Mouse (Mus musculus): ENCODE data around the gene Ank. TPM values are rescaled to one million over a fixed set of nuclear protein-coding genes. Genes with fewer than 3 reads are reported as not detected.

Gene Ank
- polyA plus RNA-seq, 1 experiment from 2014 or later: 9.2 TPM

- Histone ChIP-seq H3K4me2 (no peak overlapping the region), H3K4me3 (ENCODE audit: low read depth, low read length) (no peak overlapping the region)
- ATAC-seq (ENCODE audit: insufficient read depth): no peak
Observed at GRCm38 (mm10) chr15:27588087-27588826, 121.8 kb downstream of the Ank start.

DNA sequence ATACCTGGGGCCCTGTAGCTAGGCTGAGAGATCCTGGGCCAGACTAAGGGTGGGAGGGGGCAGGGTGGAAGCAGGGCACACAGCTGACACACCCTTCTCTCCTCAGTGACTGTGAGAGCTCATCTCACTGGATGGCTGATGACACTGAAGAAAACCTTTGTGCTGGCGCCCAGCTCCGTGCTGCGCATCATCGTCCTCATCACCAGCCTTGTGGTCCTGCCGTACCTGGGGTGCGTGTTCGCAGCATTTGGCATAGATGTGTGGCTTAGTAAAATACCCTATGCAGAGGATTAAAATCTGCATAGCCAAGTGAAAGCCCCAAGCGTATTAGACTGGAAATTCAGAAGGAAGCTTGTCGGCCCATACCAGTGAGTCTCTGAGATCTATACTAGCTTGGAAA lies 124.3 kb downstream of the Ank start:
- H3K9ac ChIP-seq: no peak overlapping the region
- no peak overlapping the region for H3K4me2 ChIP-seq
- no peak overlapping the region for H3K4me3 ChIP-seq (ENCODE audit: low read depth, low read length)
- DNase-seq: no peak
- peaks cover 26% of the 10 kb centered on the region; the same call in 1 of the 2 replicates for H3K36me3 ChIP-seq (ENCODE audit: insufficient read depth)
- no peaks in the 10 kb centered on the region for H3K9me3 ChIP-seq (ENCODE audit: low read depth, low read length)
- no peak for TF ChIP-seq CTCF (IDR thresholded peaks at IDR 0.05; ENCODE audit: low read depth)
- no peaks in the 10 kb centered on the region for H3K27me3 ChIP-seq (ENCODE audit: insufficient read depth, low read length)
- ATAC-seq (ENCODE audit: insufficient read depth): no peak
- H3K27ac ChIP-seq (ENCODE audit: low read depth): no peak overlapping the region
- 98% methylated on average over 9 of the region's 9 CpGs for WGBS
- H3K4me1 ChIP-seq (ENCODE audit: insufficient read depth): no peaks in the 10 kb centered on the region

More at GRCm38 (mm10) chr15:27588087-27588826, 121.8 kb downstream of the Ank start:
- WGBS: 77% methylated on average over 14 of the region's 14 CpGs
- TF ChIP-seq CTCF (IDR thresholded peaks at IDR 0.05; ENCODE audit: low read depth): no peak
- Histone ChIP-seq H3K36me3 (ENCODE audit: insufficient read depth) (peaks cover 24% of the 10 kb centered on the region; the same call in 1 of the 2 replicates), H3K4me1 (ENCODE audit: insufficient read depth) (no peaks in the 10 kb centered on the region), H3K9ac (no peak overlapping the region), H3K27me3 (ENCODE audit: insufficient read depth, low read length) (no peaks in the 10 kb centered on the region), H3K9me3 (ENCODE audit: low read depth, low read length) (no peaks in the 10 kb centered on the region), H3K27ac (ENCODE audit: low read depth) (no peak overlapping the region)
- DNase-seq: no peak

DNA sequence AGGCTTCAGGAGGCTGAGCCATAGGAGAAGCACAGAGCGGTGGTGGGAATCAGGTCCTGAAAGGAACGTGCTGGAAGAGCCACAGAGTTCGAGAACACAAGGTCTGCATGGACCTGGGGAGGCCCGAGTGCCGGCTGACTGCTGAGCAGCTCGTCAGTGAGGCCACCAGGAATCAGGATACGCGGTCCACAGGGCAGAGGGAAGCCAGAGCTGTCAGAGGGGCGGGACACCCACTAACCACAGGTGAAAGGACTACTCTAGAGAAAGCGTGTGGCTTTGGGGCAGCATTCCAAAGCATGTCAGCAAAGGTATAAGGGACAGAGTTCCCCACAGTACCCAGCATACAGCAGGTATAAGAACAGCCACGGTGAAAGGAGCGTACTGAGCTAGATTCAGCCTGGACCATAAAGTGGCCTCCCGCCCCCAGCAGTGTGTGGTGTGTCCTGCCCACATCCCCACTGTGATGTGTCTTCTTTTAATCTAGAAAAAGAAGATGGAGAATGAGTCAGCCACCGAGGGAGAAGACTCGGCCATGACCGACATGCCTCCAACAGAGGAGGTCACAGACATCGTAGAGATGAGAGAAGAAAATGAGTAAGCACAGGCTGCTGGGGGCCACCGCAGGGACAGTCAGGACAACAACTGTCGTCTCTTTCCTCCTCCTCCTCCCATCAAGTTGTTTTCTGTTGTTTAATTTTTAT lies 126.3 kb downstream of the Ank start:
- Histone ChIP-seq H3K4me3 (ENCODE audit: low read depth, low read length) (no peak overlapping the region), H3K36me3 (ENCODE audit: insufficient read depth) (peaks cover 37% of the 10 kb centered on the region; the same call in 1 of the 2 replicates), H3K4me2 (no peak overlapping the region), H3K9ac (no peak overlapping the region), H3K27me3 (ENCODE audit: insufficient read depth, low read length) (no peaks in the 10 kb centered on the region), H3K27ac (ENCODE audit: low read depth) (no peak overlapping the region), H3K4me1 (ENCODE audit: insufficient read depth) (no peaks in the 10 kb centered on the region), H3K9me3 (ENCODE audit: low read depth, low read length) (no peaks in the 10 kb centered on the region)
- WGBS: 88% methylated on average over 19 of the region's 19 CpGs
- no peak for DNase-seq
- ATAC-seq (ENCODE audit: insufficient read depth): no peak
- no peak for TF ChIP-seq CTCF (IDR thresholded peaks at IDR 0.05; ENCODE audit: low read depth)

DNA sequence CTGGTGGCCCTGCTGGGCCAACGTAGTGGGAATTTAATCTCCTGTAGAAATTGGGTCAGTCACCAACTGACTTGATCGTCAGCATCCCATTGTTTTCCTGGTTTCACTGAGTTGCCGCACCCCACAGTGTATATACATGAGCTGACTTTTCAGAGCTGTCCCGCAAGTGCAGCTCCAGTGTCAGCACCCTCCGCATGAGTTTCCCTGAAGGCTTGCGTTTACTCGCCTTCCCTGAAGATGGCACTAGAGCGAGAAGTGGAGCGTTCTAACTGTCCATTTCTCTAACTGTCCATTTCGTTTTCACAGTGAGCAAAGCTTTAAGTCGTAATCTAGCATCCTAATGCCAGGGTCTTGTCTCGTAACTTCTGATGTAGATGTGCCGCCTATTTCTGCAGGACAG lies 127.2 kb downstream of the Ank start:
- Histone ChIP-seq H3K9me3 (ENCODE audit: low read depth, low read length) (no peaks in the 10 kb centered on the region), H3K4me2 (no peak overlapping the region), H3K9ac (no peak overlapping the region), H3K27me3 (ENCODE audit: insufficient read depth, low read length) (no peaks in the 10 kb centered on the region), H3K4me3 (ENCODE audit: low read depth, low read length) (no peak overlapping the region), H3K36me3 (ENCODE audit: insufficient read depth) (peaks cover 36% of the 10 kb centered on the region), H3K27ac (ENCODE audit: low read depth) (no peak overlapping the region), H3K4me1 (ENCODE audit: insufficient read depth) (no peaks in the 10 kb centered on the region)
- TF ChIP-seq CTCF (IDR thresholded peaks at IDR 0.05; ENCODE audit: low read depth): no peak
- peak; percentile 18 for DNase-seq
- WGBS: 81% methylated on average over 13 of the region's 13 CpGs
- ATAC-seq (ENCODE audit: insufficient read depth): no peak

DNA sequence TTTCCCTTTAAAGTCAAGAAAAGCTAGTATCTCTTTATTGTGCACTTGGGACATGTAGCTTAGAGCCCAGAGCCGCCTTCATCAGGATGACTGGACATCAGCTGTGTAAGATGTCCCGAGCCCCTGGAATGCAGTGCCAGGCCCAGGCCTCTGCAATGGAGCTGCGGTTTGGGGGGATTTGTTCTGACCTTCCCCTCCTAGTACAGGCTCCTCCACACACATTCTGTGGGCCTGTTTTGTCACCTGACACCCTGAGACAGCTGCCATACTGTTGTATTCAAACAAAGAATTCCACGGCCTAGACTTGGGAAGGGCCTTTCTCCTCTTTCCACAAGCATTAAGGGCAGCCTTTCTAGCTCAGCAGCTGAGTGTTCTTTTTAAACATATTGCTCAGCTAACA lies 128.5 kb downstream of the Ank start:
- Histone ChIP-seq H3K9me3 (ENCODE audit: low read depth, low read length) (no peaks in the 10 kb centered on the region), H3K4me2 (no peak overlapping the region), H3K4me1 (ENCODE audit: insufficient read depth) (no peaks in the 10 kb centered on the region), H3K36me3 (ENCODE audit: insufficient read depth) (peaks cover 39% of the 10 kb centered on the region), H3K27me3 (ENCODE audit: insufficient read depth, low read length) (no peaks in the 10 kb centered on the region), H3K9ac (no peak overlapping the region), H3K4me3 (ENCODE audit: low read depth, low read length) (no peak overlapping the region), H3K27ac (ENCODE audit: low read depth) (peak overlapping the region; percentile 66; the same call in 1 of the 2 replicates)
- TF ChIP-seq CTCF (IDR thresholded peaks at IDR 0.05; ENCODE audit: low read depth): no peak
- 18% methylated on average over 4 of the region's 4 CpGs for WGBS
- DNase-seq: peak; percentile 31
- ATAC-seq (ENCODE audit: insufficient read depth): peak; percentile 70; the same call in 1 of the 2 replicates

DNA sequence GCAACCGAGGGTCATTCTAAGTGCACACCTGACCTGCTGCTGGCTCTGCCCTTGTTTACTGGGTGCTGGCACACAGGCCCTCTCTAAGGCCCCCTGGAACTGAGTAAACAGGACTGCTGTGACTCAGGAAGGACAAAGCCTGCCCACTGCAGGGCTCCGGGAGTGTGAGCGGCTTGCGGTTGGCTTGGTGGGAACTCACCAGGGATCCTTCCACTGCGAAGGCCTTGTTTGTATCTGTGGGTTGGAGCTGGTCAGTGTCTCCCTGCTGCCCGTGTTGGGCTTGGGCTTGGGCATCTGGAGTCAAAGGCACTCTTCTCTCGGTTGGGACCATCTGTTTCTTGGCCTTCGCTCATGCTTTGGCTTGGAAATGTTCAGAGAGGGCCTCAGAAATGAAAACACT lies 129.1 kb downstream of the Ank start:
- WGBS: 38% methylated on average over 8 of the region's 8 CpGs

More for the DNA sequence above, 129.1 kb downstream of the Ank start:
- H3K4me1 ChIP-seq (ENCODE audit: insufficient read depth): no peaks in the 10 kb centered on the region
- ATAC-seq (ENCODE audit: insufficient read depth) (peak; percentile 62; the same call in 1 of the 2 replicates), DNase-seq (peak; percentile 17)
- peak overlapping the region; percentile 66; the same call in 1 of the 2 replicates for H3K27ac ChIP-seq (ENCODE audit: low read depth)
- H3K4me2 ChIP-seq: no peak overlapping the region
- TF ChIP-seq CTCF (IDR thresholded peaks at IDR 0.05; ENCODE audit: low read depth): no peak
- no peak overlapping the region for H3K9ac ChIP-seq
- H3K4me3 ChIP-seq (ENCODE audit: low read depth, low read length): no peak overlapping the region
- no peaks in the 10 kb centered on the region for H3K27me3 ChIP-seq (ENCODE audit: insufficient read depth, low read length)
- no peaks in the 10 kb centered on the region for H3K9me3 ChIP-seq (ENCODE audit: low read depth, low read length)
- peaks cover 38% of the 10 kb centered on the region for H3K36me3 ChIP-seq (ENCODE audit: insufficient read depth)
